20 mouse cellular contexts compared by ENCODE assay signal in genomic region chr5:65231289-65232003, GRCm38 (mm10). TPM values are rescaled to one million over a fixed set of nuclear protein-coding genes. Genes with fewer than 3 reads are reported as not detected.
DNase-seq lines count a peak whose midpoint lies in the region; ATAC-seq and TF ChIP-seq lines count a peak whose summit lies in the region.
"Had no signal": no experiment of that assay in that cellular context is flagged by ENCODE, and none has a peak within 500 bp of the region (broad histone marks: within the 10 kb centered on the region; RNA-seq: fewer than 3 reads in every experiment).

No protein-coding gene starts in this region.

- no peaks in the 10 kb centered on the region for H3K4me1 ChIP-seq in kidney, adult 2 months (ENCODE audit: control insufficient read depth, insufficient read depth, low read length)
- H3K4me1 ChIP-seq: embryonic facial prominence, embryonic 15.5 days; heart, embryonic 13.5 days; kidney, embryonic 15.5 days; neural tube, embryonic 12.5 days had no signal

- 65% methylated on average over 12 of the region's 12 CpGs for WGBS in kidney, adult 2 months

- no peak overlapping the region for H3K4me3 ChIP-seq in kidney, adult 2 months (ENCODE audit: insufficient read depth, low read depth, low read length)
- H3K4me3 ChIP-seq: embryonic facial prominence, embryonic 15.5 days; heart, embryonic 13.5 days; kidney, embryonic 15.5 days; limb, embryonic 13.5 days; neural tube, embryonic 12.5 days had no signal

- no peak overlapping the region for H3K27ac ChIP-seq in kidney, adult 2 months (ENCODE audit: insufficient read depth, low read depth, low read length)
- H3K27ac ChIP-seq: embryonic facial prominence, embryonic 15.5 days; heart, embryonic 13.5 days; hindbrain, embryonic 14.5 days; kidney, embryonic 15.5 days; limb, embryonic 13.5 days; neural tube, embryonic 12.5 days had no signal

- H3K36me3 ChIP-seq in kidney, adult 2 months (ENCODE audit: control insufficient read depth, insufficient read depth, low read length) = no peaks in the 10 kb centered on the region; the same call in none of the 2 replicates

- ATAC-seq in cerebellum, adult (ENCODE audit: insufficient number of reproducible peaks, low FRiP score, low TSS enrichment) = no peak
- ATAC-seq: activated CD4-positive, CD25-positive, alpha-beta regulatory T cell, adult 4 months had no signal

- TF ChIP-seq CTCF in kidney, adult 2 months (conservative IDR thresholded peaks at IDR 0.05; ENCODE audit: insufficient read depth, insufficient read length, low read depth, low read length) = no peak

- no peak for TF ChIP-seq POLR2A in kidney, adult 2 months (IDR thresholded peaks at IDR 0.05; ENCODE audit: low read depth, low read length)

- peak; percentile 19 for DNase-seq in cerebellum, adult 11-12 months
- peak; percentile 10 for DNase-seq in kidney, postnatal 14 days
- no peak for DNase-seq in kidney, adult 2 months
- peak; percentile 23 for DNase-seq in urinary bladder, postnatal 14 days (ENCODE audit: low spot score)
- DNase-seq in urinary bladder, adult 2 months (ENCODE audit: low spot score) = no peak
- no peak for DNase-seq in left cerebral cortex, adult 18-20 months (ENCODE audit: low spot score in 2 of 2)
- DNase-seq in embryo, embryonic 11 days = no peak
- DNase-seq: adrenal gland, postnatal 10 days; gastrocnemius, postnatal 10 days; heart, adult 18-20 months; heart, postnatal 36 days; lung, postnatal 10 days had no signal

- H3K27me3 ChIP-seq in kidney, adult 2 months (replicated peaks; ENCODE audit: control insufficient read depth, insufficient read depth, low read length) = no peaks in the 10 kb centered on the region
- H3K27me3 ChIP-seq: embryonic facial prominence, embryonic 15.5 days; heart, embryonic 13.5 days; kidney, embryonic 15.5 days; limb, embryonic 13.5 days; neural tube, embryonic 12.5 days had no signal

RNA-seq across cellular contexts. Expression of gene Wdr19, which starts 31.9 kb away (rescaled TPM):
- 5.7 and 6.4 TPM in 2 replicates for polyA plus RNA-seq in kidney, adult 2 months (2012; rRNA removed)
- 9.9 and 10.3 TPM in 2 replicates for polyA plus RNA-seq in urinary bladder, adult 2 months (2012; rRNA removed)
- 10 to 100 TPM; 17.1 to 18.9 TPM for total RNA-seq in left cerebral cortex, adult 18-20 months (2021)

Comparison
In these comparisons a context has a peak if more than half of its experiments do, and no peak if none do; other contexts are left out.
1. DNase-seq: peak in cerebellum, adult 11-12 months (single experiment), kidney, postnatal 14 days (single experiment) and urinary bladder, postnatal 14 days (single experiment); none in kidney, adult 2 months (single experiment), urinary bladder, adult 2 months (single experiment), left cerebral cortex, adult 18-20 months (0 of 2) and embryo, embryonic 11 days (single experiment).